Mouse (Mus musculus): ENCODE data around the gene Prkn.

Prkn gene

GRCm38 (mm10) chr17:11271876-11272275 lies 431.7 kb downstream of the Prkn start:
- no peak for DNase-seq (ENCODE audit: low spot score)

- no peak for DNase-seq (ENCODE audit: low spot score)
Observed at GRCm38 (mm10) chr17:11284246-11284645, 444.1 kb downstream of the Prkn start.

- no peak for DNase-seq (ENCODE audit: low spot score)
Observed at GRCm38 (mm10) chr17:11290183-11290582, 450.0 kb downstream of the Prkn start.

- DNase-seq (ENCODE audit: low spot score): no peak
Observed at GRCm38 (mm10) chr17:11303116-11303515, 462.9 kb downstream of the Prkn start.

- no peak for DNase-seq (ENCODE audit: low spot score)
Observed at GRCm38 (mm10) chr17:11309843-11310242, 469.7 kb downstream of the Prkn start.

- no peak for DNase-seq (ENCODE audit: low spot score)
Observed at GRCm38 (mm10) chr17:11314163-11314562, 474.0 kb downstream of the Prkn start.

GRCm38 (mm10) chr17:11315675-11316074 lies 475.5 kb downstream of the Prkn start:
- no peak for DNase-seq (ENCODE audit: low spot score)

- no peak for DNase-seq (ENCODE audit: low spot score)
Observed at GRCm38 (mm10) chr17:11318946-11319345, 478.8 kb downstream of the Prkn start.

- no peak for DNase-seq (ENCODE audit: low spot score)
Observed at GRCm38 (mm10) chr17:11319666-11320360, 479.6 kb downstream of the Prkn start.

- no peak for DNase-seq (ENCODE audit: low spot score)
Observed at GRCm38 (mm10) chr17:11332081-11332480, 491.9 kb downstream of the Prkn start.

- DNase-seq (ENCODE audit: low spot score): no peak
Observed at GRCm38 (mm10) chr17:11333741-11334140, 493.6 kb downstream of the Prkn start.

GRCm38 (mm10) chr17:11336156-11336555 lies 496.0 kb downstream of the Prkn start:
- DNase-seq (ENCODE audit: low spot score): no peak

- DNase-seq (ENCODE audit: low spot score): no peak
Observed at GRCm38 (mm10) chr17:11340368-11340767, 500.2 kb downstream of the Prkn start.

- DNase-seq (ENCODE audit: low spot score): no peak
Observed at GRCm38 (mm10) chr17:11346310-11346709, 506.1 kb downstream of the Prkn start.

GRCm38 (mm10) chr17:11352778-11353552 lies 512.8 kb downstream of the Prkn start:
- DNase-seq (ENCODE audit: low spot score): no peak

GRCm38 (mm10) chr17:11353553-11353945 lies 513.4 kb downstream of the Prkn start:
- no peak for DNase-seq (ENCODE audit: low spot score)

GRCm38 (mm10) chr17:11354348-11354747 lies 514.2 kb downstream of the Prkn start:
- no peak for DNase-seq (ENCODE audit: low spot score)

GRCm38 (mm10) chr17:11375461-11375860 lies 535.3 kb downstream of the Prkn start:
- DNase-seq (ENCODE audit: low spot score): no peak

- DNase-seq (ENCODE audit: low spot score): no peak
Observed at GRCm38 (mm10) chr17:11383364-11383962, 543.3 kb downstream of the Prkn start.

GRCm38 (mm10) chr17:11385246-11385645 lies 545.1 kb downstream of the Prkn start:
- DNase-seq (ENCODE audit: low spot score): no peak

GRCm38 (mm10) chr17:11392622-11393294 lies 552.6 kb downstream of the Prkn start:
- DNase-seq (ENCODE audit: low spot score): no peak

- DNase-seq (ENCODE audit: low spot score): no peak
Observed at GRCm38 (mm10) chr17:11394607-11395006, 554.4 kb downstream of the Prkn start.

- no peak for DNase-seq (ENCODE audit: low spot score)
Observed at GRCm38 (mm10) chr17:11397678-11398077, 557.5 kb downstream of the Prkn start.
